Mouse (Mus musculus): ENCODE results near the gene Spata2.

DNA sequence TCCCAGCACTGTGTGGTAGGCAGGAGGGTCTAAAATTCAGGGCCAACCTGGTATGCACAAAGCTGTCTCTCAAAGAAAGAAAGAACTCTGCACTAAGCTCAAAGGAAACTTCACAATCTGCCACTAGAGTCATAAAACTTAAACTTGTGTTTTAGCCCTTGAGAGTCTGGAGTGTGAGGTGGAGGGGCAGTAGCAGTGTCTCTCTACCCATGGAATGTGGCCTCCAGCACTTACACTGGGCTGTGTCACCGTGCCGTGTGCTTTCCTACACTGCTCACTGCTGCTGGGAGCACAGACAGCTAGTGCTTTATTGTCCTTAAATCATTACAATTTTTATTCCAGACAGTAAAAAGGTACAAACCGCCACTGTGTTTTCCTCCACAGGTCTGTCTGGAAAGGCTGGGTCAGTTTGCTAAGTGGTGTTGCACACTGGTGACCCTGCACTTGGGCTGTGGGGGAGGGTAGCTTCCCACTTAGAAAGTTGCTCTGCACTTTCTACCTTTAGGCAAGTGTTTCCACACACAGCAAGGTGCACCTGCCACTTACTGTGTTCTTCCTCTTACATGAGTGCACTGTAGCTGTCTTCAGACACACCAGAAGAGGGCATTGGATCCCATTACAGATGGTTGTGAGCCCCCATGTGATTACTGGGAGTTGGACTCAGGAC is 15.2 kb upstream of the Spata2 start:
- TF ChIP-seq POLR2A (IDR thresholded peaks at IDR 0.05; ENCODE audit: insufficient read depth, low read length) (no peak), CTCF (IDR thresholded peaks at IDR 0.05; ENCODE audit: low read depth, low read length) (no peak), EP300 (IDR thresholded peaks at IDR 0.05; ENCODE audit: insufficient read depth, low read depth, low read length) (no peak)
